Comparison of ENCODE assay signal across 15 mouse cellular contexts in genomic region chr4:130125164-130125563, GRCm38 (mm10). TPM values are rescaled to one million over a fixed set of nuclear protein-coding genes. Genes with fewer than 3 reads are reported as not detected.
"Had no signal": no experiment of that assay in that cellular context is flagged by ENCODE, and none has a peak within 500 bp of the region (broad histone marks: within the 10 kb centered on the region; RNA-seq: fewer than 3 reads in every experiment).

No protein-coding gene starts in this region.

- H3K4me1 ChIP-seq: midbrain, embryonic 15.5 days; neural tube, embryonic 13.5 days had no signal

- H3K4me2 ChIP-seq: kidney, embryonic 15.5 days; liver, embryonic 11.5 days; liver, embryonic 15.5 days; midbrain, embryonic 11.5 days; midbrain, embryonic 15.5 days; neural tube, embryonic 13.5 days had no signal

- DNase-seq: retina, postnatal 1 day; right cerebral cortex, postnatal 4 days; spleen, adult 18-20 months; thymus, adult 18-20 months; thymus, postnatal 14 days had no signal

- ATAC-seq: intestine, embryonic 16.5 days; midbrain, embryonic 15.5 days had no signal

- H3K27me3 ChIP-seq: kidney, embryonic 15.5 days; liver, embryonic 15.5 days; midbrain, embryonic 15.5 days; neural tube, embryonic 13.5 days had no signal

- H3K9me3 ChIP-seq: kidney, embryonic 15.5 days; limb, embryonic 10.5 days; liver, embryonic 15.5 days; megakaryocyte, embryonic 14.5 days; midbrain, embryonic 15.5 days; neural tube, embryonic 13.5 days had no signal

- H3K4me3 ChIP-seq: kidney, embryonic 15.5 days; limb, embryonic 10.5 days; liver, embryonic 15.5 days; megakaryocyte, embryonic 14.5 days; midbrain, embryonic 15.5 days; neural tube, embryonic 13.5 days had no signal

- H3K9ac ChIP-seq: kidney, embryonic 15.5 days; liver, embryonic 15.5 days; midbrain, embryonic 15.5 days; neural tube, embryonic 13.5 days had no signal

- H3K27ac ChIP-seq: kidney, embryonic 15.5 days; liver, embryonic 15.5 days; macrophage; midbrain, embryonic 15.5 days; neural tube, embryonic 13.5 days had no signal

RNA-seq across cellular contexts. Expression of gene Hcrtr1, which starts 14.0 kb away (rescaled TPM):
- polyA plus RNA-seq: limb, embryonic 10.5 days; liver, embryonic 15.5 days; macrophage had no signal

RNA-seq across cellular contexts. Expression of gene Tinagl1, which starts 49.8 kb away (rescaled TPM):
- polyA plus RNA-seq: macrophage had no signal
